Mouse (Mus musculus) bone marrow macrophage, adult 2 months (primary cell): ENCODE results near the gene Fgfr2. TPM values are rescaled to one million over a fixed set of nuclear protein-coding genes. Genes with fewer than 3 reads are reported as not detected.

ENCODE experiments used
- H3K27ac ChIP-seq: 2 replicates; pipeline ENCODE4 v1.5.1; 2012; ENCODE audit warnings: low read depth, low read length; ENCODE audit not compliant: insufficient read depth
- H3K4me1 ChIP-seq: 2 replicates; pipeline ENCODE4 v1.6.1; 2012; ENCODE audit warnings: low read length; ENCODE audit not compliant: control insufficient read depth, insufficient read depth
- H3K4me3 ChIP-seq: 2 replicates; pipeline ENCODE4 v1.5.1; 2012; ENCODE audit warnings: mild to moderate bottlenecking, low read length, moderate library complexity; ENCODE audit not compliant: insufficient read depth
- CTCF ChIP-seq: IDR thresholded peaks from 2 replicates; pipeline ENCODE4 v1.5.1; 2012; ENCODE audit warnings: low read depth, mild to moderate bottlenecking, low read length, moderate library complexity
- POLR2A ChIP-seq: IDR thresholded peaks from 2 replicates; pipeline ENCODE4 v1.6.1; 2012; ENCODE audit warnings: mild to moderate bottlenecking, low read depth, low read length, borderline replicate concordance
- polyA plus RNA-seq: library from polyadenylated mRNA; stranded (reverse); fragments of >200 nt; gene quantifications from 2 replicates; pipeline ENCODE4 v1.2.4, GENCODE M21; 2012; ENCODE audit not compliant: missing spikeins, insufficient read depth, insufficient read length

Fgfr2 gene
- polyA plus RNA-seq, 1 experiment: 0.27 TPM

DNA sequence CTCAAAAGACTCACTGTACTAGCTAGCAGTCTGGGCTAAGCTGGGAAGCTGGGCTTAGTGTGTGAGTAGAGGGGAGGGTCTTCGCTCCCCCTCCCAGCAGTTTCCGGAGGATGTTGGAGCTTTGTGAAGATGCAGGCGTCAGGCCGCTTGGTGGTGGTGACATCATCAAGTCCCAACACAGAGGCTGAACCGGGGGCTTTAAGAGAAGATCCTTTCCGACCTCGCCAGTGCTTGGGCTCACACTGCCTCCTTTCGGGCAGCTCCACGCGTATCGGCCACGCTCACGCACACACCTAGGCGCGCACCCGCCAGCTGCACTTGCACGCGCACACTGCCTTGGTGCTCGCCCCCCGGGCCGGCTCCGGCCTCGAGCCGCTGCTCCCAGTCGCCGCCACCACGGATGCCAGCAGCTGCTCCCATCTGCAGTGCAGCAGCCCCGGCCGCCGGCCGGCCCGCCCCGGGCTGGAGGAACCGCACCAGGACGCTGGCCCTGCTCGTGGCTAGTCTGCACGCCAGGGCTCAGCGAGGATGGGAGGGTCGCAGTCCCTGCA is 2430.7 kb downstream of the Fgfr2 start:
- H3K4me3 ChIP-seq: no peak overlapping the region
- no peak overlapping the region for H3K27ac ChIP-seq
- no peak for TF ChIP-seq POLR2A
- no peak for TF ChIP-seq CTCF
- 0 out of 2 replicates have a peak, but pooled peaks cover 5% of the 10 kb centered on the region for H3K4me1 ChIP-seq

DNA sequence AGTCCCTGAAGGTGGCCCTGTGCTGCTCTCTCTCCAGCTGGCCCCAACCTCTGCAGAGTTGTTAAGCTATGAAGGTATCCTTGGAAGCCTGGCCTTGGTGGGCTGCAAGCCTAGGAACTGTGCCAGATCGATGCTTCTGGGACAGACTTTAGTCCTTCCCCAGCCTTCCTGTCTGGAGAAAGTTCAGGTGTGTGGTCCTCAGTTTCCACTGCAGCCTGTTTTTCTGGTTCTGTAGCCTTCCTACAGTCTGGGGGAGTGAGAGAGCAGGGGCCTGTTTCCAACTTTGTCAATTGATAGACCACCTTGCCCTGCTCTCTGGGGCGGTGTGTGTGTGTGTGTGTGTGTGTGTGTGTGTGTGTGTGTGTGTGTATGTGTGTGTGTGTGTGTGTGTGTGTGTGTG is 2431.2 kb downstream of the Fgfr2 start:
- TF ChIP-seq POLR2A (no peak), CTCF (no peak)
- no peak overlapping the region for H3K27ac ChIP-seq
- H3K4me1 ChIP-seq: 0 out of 2 replicates have a peak, but pooled peaks cover 5% of the 10 kb centered on the region
- H3K4me3 ChIP-seq: no peak overlapping the region

DNA sequence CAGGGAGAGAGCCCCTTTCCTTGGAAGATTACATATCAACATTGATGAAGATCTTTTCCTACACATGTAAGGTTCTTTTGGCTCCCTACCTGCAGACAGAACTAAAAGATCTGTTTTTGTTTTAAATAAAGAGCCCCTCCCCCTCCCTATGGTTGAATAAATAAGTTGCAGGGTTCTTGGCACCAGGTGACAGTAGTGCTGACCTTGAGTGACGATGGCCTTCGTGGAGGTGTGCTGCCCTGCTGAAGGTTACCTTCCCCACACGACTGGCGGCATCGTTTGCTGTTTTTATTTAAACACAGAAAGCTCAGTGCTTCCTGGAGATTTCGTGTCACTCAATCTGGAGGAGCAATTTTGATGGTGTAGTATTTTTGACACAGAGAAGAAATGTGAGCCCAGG is 2432.3 kb downstream of the Fgfr2 start:
- 0 out of 2 replicates have a peak, but pooled peaks cover 5% of the 10 kb centered on the region for H3K4me1 ChIP-seq
- H3K27ac ChIP-seq: no peak overlapping the region
- no peak overlapping the region for H3K4me3 ChIP-seq
- TF ChIP-seq CTCF (no peak), POLR2A (no peak)

DNA sequence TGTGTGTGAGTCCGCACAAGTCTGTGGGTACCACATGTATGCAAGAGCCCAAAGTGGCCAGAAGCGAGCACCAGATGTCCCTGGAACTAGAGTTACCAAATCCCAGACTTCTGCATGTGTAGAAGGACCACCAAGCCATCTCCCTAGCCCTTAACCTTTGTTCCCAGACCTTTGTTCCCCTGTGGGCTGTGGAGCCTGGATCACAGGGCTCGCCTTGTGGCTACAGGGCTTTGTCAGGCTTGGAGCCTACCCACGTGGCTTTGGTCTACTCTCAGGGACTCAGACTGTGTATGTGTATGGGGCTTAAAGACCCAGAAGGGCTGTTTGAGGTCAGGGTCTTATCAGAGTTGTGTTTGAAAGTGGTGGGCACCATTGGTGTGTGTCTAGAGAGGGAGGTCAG is 2434.5 kb downstream of the Fgfr2 start:
- no peak for TF ChIP-seq CTCF
- TF ChIP-seq POLR2A: no peak
- no peak overlapping the region for H3K27ac ChIP-seq
- no peaks in the 10 kb centered on the region for H3K4me1 ChIP-seq
- no peak overlapping the region for H3K4me3 ChIP-seq

DNA sequence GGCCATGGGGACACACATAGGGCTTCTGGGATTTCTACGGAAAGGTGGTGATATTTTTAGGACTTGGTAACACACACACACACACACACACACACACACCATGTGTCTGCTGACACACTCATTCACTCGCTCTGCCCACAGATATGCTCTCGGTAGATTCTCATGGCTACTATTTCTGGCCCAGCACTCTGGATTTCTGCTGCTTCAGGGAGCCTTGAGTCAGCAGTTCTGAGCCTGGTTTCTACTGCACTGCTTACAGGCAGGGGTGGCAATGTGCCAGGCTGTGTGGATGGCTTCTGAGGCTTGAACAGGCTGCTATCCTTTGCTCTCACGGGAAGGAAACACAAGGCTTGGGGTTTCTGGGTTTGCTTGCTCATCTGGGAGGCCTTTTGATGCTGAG is 2441.4 kb downstream of the Fgfr2 start:
- Histone ChIP-seq H3K27ac (peak overlapping the region; percentile 24), H3K4me3 (no peak overlapping the region), H3K4me1 (peaks cover 15% of the 10 kb centered on the region)
- no peak for TF ChIP-seq CTCF
- no peak for TF ChIP-seq POLR2A

DNA sequence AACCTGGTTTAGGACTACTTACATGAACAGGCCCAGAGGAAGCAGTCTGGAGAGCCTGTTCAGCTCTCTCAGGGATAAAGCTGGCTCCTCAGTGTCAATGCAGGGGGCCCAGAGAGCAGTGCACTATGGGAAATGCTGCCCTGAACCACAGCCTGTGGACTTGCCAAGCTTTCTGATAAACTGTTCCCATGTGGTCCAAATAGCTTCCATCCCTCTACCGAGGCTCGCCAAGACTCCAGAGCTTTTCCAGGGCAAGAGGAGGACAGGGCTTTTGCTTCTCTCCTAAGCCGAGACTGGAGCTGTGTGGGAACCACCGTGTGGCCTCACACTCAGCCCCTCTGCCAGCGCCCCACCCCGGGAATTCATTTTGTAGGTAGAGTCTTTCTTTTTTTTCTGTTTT is 2444.7 kb downstream of the Fgfr2 start:
- no peak overlapping the region for H3K4me3 ChIP-seq
- TF ChIP-seq CTCF (no peak), POLR2A (no peak)
- H3K4me1 ChIP-seq: peaks cover 15% of the 10 kb centered on the region
- H3K27ac ChIP-seq: no peak overlapping the region

DNA sequence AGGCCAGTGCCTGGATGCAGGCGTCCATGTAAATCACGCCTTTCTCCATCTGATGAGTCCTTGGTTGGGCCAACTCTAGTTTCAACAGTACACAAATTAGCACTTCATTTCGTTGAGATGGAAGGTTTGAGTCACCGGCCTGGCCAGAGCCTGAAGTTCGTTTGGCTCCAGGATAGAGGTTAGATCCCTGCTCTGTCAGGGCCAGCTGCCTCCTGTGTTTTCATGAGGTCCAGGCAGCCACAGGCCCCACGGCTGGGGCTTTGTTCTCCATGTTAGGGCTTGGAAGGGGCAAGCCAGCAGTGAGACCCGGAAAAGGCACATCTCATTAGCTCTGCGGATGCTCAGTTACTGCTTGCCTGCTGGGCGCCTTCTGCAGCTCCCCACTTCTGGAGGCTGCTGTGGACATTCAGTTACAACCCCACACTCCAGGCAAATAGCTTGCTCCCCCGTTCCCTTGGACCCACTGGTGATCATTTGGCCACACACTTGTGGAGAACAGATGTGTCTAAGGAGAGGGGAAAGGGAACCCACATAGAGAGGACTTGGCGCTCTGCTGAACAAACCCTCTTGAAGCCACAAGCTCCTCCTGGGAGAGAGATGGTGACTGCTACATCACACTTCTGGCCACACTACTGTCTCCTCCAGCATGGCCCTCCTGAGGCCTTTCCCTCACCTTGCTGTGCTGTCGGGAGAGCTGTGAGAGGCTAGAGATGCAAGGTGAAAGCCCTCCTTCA is 2445.4 kb downstream of the Fgfr2 start:
- Histone ChIP-seq H3K27ac (no peak overlapping the region), H3K4me1 (peaks cover 15% of the 10 kb centered on the region), H3K4me3 (no peak overlapping the region)
- TF ChIP-seq POLR2A (no peak), CTCF (no peak)

DNA sequence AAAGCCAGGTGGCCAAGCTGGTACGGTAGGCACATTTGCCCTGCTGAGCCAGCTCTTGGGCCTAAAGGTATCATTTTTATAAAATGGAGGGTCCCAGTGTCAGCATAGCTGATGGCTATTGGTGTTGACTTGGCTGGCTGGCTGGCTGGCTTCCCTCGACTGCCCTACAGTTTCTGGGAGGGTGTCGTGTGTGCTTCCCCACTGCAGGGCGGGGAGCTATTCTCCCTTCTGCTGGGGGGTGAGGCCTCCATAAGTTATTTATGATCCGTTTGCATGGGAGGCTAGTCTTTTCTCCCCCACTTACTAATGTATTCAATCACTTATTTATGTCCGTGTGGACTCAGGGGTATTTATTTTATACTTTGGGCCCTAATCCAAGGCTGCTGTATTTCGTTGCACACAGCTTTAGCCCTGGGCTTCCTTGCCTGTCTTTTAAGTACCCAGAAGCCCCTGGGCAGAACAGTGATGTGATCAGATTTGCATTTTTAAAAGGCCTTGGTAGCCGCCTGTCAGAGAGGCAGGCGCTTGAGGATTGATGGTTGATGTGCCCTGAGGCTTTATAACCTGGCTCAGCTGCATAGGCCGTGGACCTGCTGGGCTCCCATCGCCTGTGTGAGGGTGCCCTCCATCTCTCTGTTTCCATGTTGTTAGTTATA is 2446.1 kb downstream of the Fgfr2 start:
- TF ChIP-seq POLR2A: no peak
- TF ChIP-seq CTCF: no peak
- no peak overlapping the region for H3K27ac ChIP-seq
- no peak overlapping the region for H3K4me3 ChIP-seq
- H3K4me1 ChIP-seq: peaks cover 12% of the 10 kb centered on the region

DNA sequence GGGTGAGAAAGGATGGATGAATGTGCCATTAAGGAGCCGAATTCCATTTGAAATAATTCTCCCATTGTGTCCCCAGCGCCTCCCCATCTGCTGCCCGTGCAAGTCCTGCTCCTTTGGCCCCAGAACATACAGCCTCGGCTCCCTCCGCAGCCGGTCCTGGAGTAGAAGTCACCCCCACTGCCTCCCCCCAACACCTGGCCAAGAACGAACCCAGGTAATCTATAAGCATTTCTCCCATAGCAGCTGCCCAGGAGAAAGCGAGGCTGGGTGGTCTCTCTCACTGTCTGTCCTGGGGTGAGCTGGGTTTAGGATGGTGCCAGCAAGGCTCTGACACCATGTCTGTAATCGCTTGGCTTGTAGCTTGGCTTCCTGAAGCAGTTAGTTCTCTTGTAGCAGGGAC is 2448.6 kb downstream of the Fgfr2 start:
- no peak overlapping the region for H3K27ac ChIP-seq
- TF ChIP-seq CTCF (no peak), POLR2A (no peak)
- no peak overlapping the region for H3K4me3 ChIP-seq
- H3K4me1 ChIP-seq: peaks cover 26% of the 10 kb centered on the region

DNA sequence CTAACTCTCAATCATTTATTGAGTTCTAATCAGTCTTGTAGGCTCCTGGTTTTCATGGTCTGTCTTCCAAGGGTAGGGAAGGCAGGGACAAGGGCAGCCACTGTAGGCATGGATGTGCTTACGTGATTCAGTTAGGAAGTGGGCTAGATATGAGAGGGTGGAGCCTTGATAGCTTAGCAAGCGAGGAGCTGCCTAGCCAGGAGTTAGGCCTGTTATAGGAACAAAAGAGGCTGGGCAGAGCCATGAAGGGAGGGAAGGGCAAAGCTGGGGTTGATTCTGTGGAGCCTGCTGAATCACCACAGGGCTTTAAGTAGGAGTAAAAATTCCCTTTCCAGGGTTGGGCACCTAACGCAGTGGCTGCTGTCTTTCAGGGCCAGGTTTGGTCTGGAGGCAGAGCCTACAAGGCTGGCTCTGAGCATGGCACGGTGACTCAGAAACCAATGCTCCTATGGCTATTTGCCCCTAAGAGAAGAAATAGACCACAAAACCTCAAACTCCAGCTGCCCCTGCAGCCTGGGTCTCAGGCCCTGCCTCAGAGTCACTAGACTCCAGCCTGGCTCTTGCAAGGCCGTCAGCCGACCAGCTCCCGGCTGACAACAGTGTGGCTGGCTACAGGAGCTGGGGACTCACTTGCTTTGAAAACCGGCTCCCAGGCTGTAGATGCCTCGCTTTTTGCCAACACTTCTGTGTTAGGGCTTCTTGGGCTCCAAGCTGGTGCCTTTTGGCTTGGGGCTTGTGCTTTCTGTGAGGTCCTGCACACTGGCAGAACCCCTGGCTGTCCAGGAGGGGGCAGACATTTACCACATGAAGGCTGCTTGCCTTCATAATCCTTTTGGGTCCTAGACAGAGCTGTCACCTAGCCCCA is 2449.7 kb downstream of the Fgfr2 start:
- Histone ChIP-seq H3K4me1 (peaks cover 37% of the 10 kb centered on the region), H3K4me3 (no peak overlapping the region), H3K27ac (no peak overlapping the region)
- TF ChIP-seq POLR2A: no peak
- peak; percentile 73 for TF ChIP-seq CTCF
